Mouse (Mus musculus) c-Kit-negative CD71-positive TER-119-positive erythroid progenitor cells, embryonic 14.5 days (primary cell): ENCODE results near the gene Defb21.

Source experiments
- DNase-seq: peaks from one replicate; pipeline ENCODE4 v3.0.0-alpha.2; 2013; ENCODE audit warnings: low read depth, low spot score

Defb21 gene

GRCm38 (mm10) chr2:152604057-152604456, 31.5 kb downstream of the Defb21 start, which contains the start of gene Defb36:
Defb36 (plus strand) TSS chr2:152604327.
- DNase-seq = no peak

GRCm38 (mm10) chr2:152607746-152608145, 35.2 kb downstream of the Defb21 start:
- no peak for DNase-seq

- no peak for DNase-seq
Observed at GRCm38 (mm10) chr2:152608719-152609118, 36.2 kb downstream of the Defb21 start.

- no peak for DNase-seq
Observed at GRCm38 (mm10) chr2:152612193-152612592, 39.6 kb downstream of the Defb21 start.

GRCm38 (mm10) chr2:152615563-152615962, 43.0 kb downstream of the Defb21 start:
- DNase-seq = peak; percentile 39

GRCm38 (mm10) chr2:152616470-152616869, 43.9 kb downstream of the Defb21 start:
- DNase-seq = no peak

- no peak for DNase-seq
Observed at GRCm38 (mm10) chr2:152617374-152617773, 44.8 kb downstream of the Defb21 start.

- DNase-seq = no peak
Observed at GRCm38 (mm10) chr2:152620367-152621134, 48.0 kb downstream of the Defb21 start.

GRCm38 (mm10) chr2:152622151-152622550, 49.6 kb downstream of the Defb21 start:
- no peak for DNase-seq

- no peak for DNase-seq
Observed at GRCm38 (mm10) chr2:152622953-152623352, 50.4 kb downstream of the Defb21 start, which contains the start of gene Defb25. Defb25 (minus strand) TSS chr2:152623053.
